Mouse (Mus musculus) layer of hippocampus, postnatal 14 days (tissue): Measurements from ENCODE around the gene Sart3. TPM values are rescaled to one million over a fixed set of nuclear protein-coding genes. Genes with fewer than 3 reads are reported as not detected.
"Not testable (repeated sequence)": the region's sequence is repeated elsewhere in the genome, so short reads cannot be mapped to it uniquely, and the experiment has no call there.

Experiments used
- DNase-seq, 2 experiments: peaks; one replicate each; pipeline ENCODE4 v3.0.0; 2021 to 2022; ENCODE audit warnings: low spot score in 2 of 2, mixed read lengths in 1 of 2
- total RNA-seq, 2 experiments: library from RNA; stranded (reverse); gene quantifications; 2 replicates each; pipeline ENCODE4 v1.2.3; 2021

Gene Sart3
- total RNA-seq, 2 experiments from 2014 or later: 35.0 to 37.5 TPM

GRCm38 (mm10) chr5:113791197-113792095 lies 19.1 kb upstream of the Sart3 start:
- no peak for DNase-seq

GRCm38 (mm10) chr5:113790453-113791196 lies 18.3 kb upstream of the Sart3 start:
- DNase-seq: no peak

DNA sequence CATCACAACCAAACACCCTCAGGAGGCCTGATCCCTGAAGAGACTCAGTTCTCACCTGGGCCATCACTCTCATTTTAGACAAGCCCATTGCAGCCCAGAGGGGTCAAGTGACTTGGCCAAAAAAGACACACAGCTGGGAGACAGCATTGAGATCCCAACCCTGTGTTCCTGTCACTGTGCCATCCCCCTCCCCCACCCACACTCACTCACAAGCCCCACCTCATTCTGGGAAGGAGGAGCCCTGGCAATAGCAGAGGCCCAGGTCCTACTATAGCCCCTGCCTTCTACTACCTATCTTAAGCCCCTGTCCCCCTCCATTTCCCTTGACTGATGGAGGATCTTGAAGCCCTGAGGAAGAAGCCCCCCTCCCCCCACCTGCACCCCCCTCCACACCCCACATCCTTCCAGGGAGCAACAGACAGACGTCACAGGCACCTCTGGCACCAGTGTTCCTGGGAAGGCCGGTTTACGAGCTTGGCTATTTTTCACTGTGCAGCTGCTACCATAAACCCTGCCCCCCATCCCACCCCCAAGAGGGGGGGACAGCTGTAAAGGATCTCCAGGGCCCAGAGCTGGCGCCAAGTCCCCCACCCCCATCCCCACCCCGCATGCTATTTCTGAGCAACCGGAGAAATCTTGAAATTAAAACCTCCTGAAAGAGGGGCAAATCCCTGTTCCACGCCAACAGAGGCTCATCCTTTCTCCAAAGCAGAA lies 16.9 kb upstream of the Sart3 start:
- no peak for DNase-seq

DNA sequence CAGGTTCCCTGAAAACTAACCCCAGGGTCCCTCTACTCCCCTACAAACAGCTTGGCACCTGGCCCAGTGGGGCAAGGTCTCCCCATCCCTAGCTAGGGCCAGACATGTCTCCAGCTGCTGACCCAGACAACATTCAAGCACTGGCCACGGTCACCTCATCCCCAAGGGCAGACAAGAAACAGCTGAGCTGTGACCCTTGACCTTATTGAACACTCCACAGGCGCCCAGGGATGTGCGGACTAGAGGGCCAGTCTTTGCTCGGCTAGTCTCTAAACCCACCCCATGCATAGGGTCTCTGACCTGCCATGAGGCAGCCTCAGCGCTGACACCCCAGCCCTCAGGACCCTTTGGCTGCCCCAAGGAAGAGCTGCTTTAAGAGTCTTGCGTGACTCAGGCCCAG lies 16.3 kb upstream of the Sart3 start:
- DNase-seq: no peak

GRCm38 (mm10) chr5:113786985-113787384 lies 14.7 kb upstream of the Sart3 start:
- no peak for DNase-seq

GRCm38 (mm10) chr5:113784104-113784503 lies 11.8 kb upstream of the Sart3 start:
- DNase-seq: not testable (repeated sequence)

DNA sequence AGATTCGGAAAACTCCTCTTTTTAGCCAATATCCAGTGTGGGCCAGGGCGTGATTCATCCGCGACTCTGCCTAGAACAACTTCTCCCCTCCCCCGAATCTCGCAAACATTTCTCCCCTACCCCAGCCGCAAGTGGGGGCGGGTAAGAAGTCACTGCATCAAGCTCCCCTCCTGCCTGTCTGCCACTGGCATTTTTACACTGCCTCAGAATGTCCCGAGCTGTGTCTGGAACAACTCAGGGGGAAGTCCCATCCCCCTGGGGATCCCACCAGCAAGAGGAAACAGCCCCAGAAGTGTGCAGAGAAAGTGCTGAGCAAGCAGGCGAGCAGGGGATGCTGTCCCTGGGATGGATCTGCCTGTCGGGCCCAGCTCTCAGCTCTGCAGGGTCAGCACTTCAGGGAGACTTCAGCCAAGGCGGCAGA lies 11.3 kb upstream of the Sart3 start:
- DNase-seq: no peak

- DNase-seq: no peak
Measured at GRCm38 (mm10) chr5:113782624-113783023, 10.3 kb upstream of the Sart3 start.

DNA sequence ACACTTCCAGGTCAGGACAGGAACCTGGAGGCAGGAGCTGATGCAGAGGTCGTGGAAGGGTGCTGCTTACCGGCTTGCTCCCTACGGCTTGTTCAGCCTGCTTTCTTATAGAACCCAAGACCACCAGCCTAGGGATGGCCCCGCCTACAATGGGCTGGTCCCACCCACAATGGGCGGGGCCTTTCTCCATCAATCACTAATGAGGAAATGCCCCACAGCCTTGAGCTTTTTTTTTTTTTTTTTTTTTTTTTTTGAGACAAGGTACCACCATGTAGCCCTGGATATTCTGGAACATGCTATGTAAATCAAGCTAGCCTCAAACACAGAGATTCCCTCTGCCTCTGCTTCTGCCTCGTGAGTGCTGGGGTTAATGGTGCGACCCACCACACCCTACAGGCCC lies 9.6 kb upstream of the Sart3 start:
- no peak for DNase-seq

DNA sequence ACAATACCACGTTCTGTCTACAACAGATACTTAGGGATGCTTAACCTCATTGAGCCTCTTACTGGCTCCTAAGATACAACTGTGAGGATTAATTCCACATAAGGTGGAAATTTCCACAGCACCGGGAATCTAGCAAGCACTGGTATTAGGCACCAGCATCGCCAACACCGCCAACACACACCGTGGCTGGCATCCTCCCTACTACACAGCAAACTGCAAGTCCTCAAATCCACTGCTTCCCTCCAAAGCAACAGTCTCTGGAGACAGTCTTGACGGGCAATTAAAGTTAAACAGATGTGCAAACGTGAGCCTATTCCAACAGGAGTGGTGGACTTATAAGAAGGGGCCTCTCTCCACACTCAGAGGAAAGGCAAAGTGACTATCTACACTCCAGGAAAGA lies 8.9 kb upstream of the Sart3 start:
- no peak for DNase-seq

DNA sequence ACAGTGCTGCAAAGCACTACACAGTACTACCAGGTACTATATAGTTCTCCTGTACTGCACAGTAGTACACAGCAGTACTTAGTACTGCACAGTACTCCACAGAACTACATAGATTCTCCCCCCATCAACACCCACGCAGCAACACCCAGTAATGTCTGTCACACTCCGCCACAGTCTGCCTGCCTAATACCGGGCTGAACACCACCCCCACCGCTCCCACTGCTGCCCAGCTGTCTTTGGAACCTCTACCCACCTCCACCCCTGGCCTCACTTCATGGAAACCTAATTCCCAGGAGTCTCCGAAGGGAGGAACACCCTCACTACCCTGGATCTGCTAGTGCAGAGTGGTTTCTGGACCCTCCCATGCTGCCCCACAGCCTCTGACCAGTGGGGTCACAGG lies 8.5 kb upstream of the Sart3 start:
- no peak for DNase-seq

DNA sequence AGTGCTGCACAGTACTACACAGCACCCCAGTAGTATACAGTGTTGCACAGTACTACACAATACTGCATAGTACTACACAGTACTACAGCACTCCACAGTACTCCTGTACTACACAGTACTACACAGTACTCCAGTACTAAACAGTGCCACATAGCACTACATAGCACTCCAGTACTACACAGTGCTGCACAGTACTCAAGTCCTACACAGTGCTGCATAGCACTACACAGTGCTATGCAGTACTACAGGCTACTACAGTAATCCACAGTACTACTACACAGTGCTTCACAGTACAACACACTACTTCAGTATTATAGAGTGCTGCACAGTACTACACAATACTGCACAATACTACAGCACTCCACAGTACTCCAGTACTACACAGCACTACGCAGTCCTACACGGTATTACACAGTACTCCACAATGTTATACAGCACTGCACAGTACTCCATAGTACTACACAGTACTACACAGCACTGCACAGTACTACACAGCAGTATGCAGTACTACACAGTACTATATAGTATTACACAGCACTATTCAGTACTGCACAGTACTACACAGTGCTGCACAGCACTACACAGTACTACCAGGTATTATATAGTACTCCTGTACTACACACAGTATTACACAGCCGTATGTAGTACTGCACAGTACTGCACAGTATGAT lies 7.9 kb upstream of the Sart3 start:
- no peak for DNase-seq

- DNase-seq: no peak
Measured at GRCm38 (mm10) chr5:113779569-113779968, 7.3 kb upstream of the Sart3 start.

DNA sequence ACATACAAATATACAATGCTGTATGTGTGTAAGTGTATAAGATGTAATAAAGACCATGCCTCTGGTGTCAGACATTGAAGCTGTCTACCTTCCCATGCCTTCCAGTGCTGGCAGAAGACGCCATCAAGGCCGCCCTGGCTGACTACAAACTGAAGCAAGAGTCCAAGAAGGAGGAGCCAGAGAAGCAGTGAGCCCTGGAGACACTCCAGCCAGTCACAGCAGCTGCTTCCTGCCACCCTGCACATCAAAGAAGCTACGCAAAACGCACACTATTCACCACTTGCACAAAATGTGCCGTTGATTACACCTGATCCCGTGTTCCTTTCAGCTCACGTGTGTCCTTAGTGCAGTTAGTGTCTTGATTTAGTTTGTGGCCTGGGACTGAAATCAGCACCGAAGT lies 5.4 kb upstream of the Sart3 start:
- not testable (repeated sequence) for DNase-seq

DNA sequence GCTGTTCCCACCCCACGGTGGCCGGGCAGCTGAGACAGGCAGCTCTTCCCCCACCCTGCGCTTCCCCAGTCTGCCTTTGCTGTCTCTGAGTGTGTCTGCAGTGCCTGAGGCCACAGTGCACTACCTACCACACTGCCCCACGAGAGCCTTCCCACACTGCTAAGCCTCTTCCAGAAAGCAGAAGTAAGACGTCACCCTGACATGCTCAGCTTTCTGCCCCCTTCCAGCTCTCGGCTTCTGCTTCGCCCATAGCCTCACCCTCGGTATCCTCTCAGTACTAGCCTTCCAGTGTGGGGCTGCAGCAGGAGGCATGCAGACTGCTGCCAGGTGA lies 4.6 kb upstream of the Sart3 start:
- DNase-seq: no peak

DNA sequence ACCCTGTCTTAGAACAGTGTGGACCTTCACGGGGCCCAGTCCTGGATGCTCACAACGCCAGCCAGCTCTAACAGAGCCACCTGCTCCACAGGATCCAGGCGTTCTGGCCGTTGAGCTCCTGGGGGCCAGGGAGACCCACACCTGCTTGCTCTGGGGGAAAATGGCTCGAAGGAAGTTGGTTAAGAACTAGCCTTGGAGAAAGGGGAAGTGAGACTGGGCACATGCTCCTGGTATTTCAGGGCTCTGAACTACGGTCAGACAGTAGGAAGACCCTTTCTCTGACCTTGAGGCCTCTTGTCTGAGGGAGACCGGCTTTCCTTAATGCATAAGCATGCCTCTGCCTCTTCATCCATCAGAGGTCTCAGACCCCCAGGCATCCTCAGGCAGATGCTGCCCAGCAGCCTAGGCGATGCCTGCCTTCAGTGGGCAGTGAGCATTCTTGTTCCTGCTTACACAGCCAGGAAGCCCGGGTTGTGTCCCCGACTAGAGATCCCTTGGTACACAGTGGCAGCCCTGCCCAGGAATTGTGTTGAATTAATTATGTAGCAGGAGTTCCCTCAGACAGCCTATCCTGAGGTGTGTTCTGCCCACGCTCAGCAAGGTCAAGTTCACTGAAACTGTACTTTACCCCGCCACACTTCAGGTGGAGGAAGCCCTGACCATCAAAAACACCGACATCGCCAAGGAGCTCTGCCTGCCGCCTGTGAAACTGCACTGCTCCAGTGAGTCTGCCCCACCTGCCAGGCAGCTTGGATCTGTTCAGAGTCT lies 4.0 kb upstream of the Sart3 start:
- no peak for DNase-seq

DNA sequence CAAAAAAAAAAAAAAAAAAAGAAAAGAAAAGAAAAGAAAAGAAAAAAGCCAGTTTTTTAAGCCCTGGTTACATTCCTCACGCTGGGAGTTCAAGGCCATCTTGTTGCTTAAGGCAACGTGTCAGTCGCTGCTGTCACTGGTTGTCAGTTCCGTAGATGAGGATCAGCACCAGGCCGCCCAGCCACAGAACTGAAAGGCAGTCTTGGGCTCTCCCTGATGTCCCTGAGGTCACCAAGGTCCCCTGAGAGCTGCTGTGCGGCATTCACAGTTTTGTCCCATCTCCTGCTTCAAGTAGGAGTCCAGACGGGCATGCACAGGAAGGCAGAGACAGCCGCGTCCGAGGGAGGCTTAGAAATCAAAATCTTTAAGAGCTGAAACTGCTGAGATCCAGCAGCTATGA lies 3.3 kb upstream of the Sart3 start:
- DNase-seq: no peak

DNA sequence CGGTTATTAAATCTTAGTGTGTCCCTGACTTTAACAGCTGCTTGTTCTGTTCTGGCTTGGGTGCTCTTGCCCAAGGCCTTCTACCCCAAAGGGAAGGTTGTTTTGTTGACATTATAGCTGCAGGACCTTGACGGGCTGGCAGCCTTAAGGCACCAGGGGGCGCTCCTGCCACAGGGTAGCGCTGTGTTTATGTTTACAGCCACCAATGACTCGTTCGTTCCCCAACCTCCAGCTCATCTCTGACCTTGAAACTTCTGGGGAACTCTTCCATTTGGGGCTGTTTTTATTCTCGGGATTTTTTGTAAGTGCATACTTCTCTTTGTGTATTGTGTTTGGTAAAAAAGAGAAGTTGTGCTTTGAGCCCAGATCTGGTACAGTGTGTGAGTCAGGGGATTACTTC lies 1.4 kb upstream of the Sart3 start:
- peak; percentile 82 to 88 for DNase-seq

- no peak for DNase-seq
Measured at GRCm38 (mm10) chr5:113772905-113773519, 702 bp upstream of the Sart3 start.
